Mouse (Mus musculus): ENCODE data around the gene C1s1. TPM values are rescaled to one million over a fixed set of nuclear protein-coding genes. Genes with fewer than 3 reads are reported as not detected.
A peak's percentile ranks its signal among the peaks of the same experiment; 100 is the strongest.
"Not testable (repeated sequence)": the region's sequence is repeated elsewhere in the genome, so short reads cannot be mapped to it uniquely, and the experiment has no call there.

The C1s1 gene
- 0.29 and 1.2 TPM in 2 replicates for polyA plus RNA-seq (2014; fragmentation: Nextera tagmentation; extraction: Ambion mirVana)

- H3K4me1 ChIP-seq (ENCODE audit: control insufficient read depth, insufficient read depth, low read length); H3K4me3 ChIP-seq (ENCODE audit: low read depth, low read length); ATAC-seq (replicated peaks; ENCODE audit: insufficient number of reproducible peaks, low FRiP score, low TSS enrichment, low read depth); H3K36me3 ChIP-seq (replicated peaks; ENCODE audit: control insufficient read depth, insufficient read depth, low read depth, low read length); H3K27me3 ChIP-seq (ENCODE audit: control insufficient read depth, insufficient read depth, low read length); H3K27ac ChIP-seq (replicated peaks; ENCODE audit: low read depth, low read length); H3K9ac ChIP-seq (replicated peaks; ENCODE audit: low read length); H3K9me3 ChIP-seq (replicated peaks; ENCODE audit: control insufficient read depth, low read length); H3K4me2 ChIP-seq (ENCODE audit: low read depth, low read length): not testable (repeated sequence)
- WGBS, result 0% methylated on average over 1 of the region's 1 CpGs
- peak; percentile 63 for DNase-seq (ENCODE audit: low spot score)
Observed at GRCm38 (mm10) chr6:124542284-124542683, at the start of gene C1s1. C1s1 (minus strand) TSS chr6:124542359.

GRCm38 (mm10) chr6:124588771-124589170 is 46.6 kb upstream of the C1s1 start:
- Histone ChIP-seq H3K9me3 (replicated peaks; ENCODE audit: control insufficient read depth, low read length) (no peaks in the 10 kb centered on the region), H3K27ac (replicated peaks; ENCODE audit: low read depth, low read length) (no peak overlapping the region), H3K4me1 (ENCODE audit: control insufficient read depth, insufficient read depth, low read length) (no peaks in the 10 kb centered on the region), H3K4me3 (ENCODE audit: low read depth, low read length) (no peak overlapping the region), H3K36me3 (replicated peaks; ENCODE audit: control insufficient read depth, insufficient read depth, low read depth, low read length) (no peaks in the 10 kb centered on the region), H3K4me2 (ENCODE audit: low read depth, low read length) (no peak overlapping the region), H3K9ac (replicated peaks; ENCODE audit: low read length) (no peak overlapping the region), H3K27me3 (ENCODE audit: control insufficient read depth, insufficient read depth, low read length) (no peaks in the 10 kb centered on the region)
- no peak for DNase-seq (ENCODE audit: low spot score)
- ATAC-seq (replicated peaks; ENCODE audit: insufficient number of reproducible peaks, low FRiP score, low TSS enrichment, low read depth), result no peak

- H3K4me3 ChIP-seq (ENCODE audit: low read depth, low read length), result no peak overlapping the region
- WGBS, result 77% methylated on average over 4 of the region's 4 CpGs
- no peaks in the 10 kb centered on the region for H3K27me3 ChIP-seq (ENCODE audit: control insufficient read depth, insufficient read depth, low read length)
- H3K9ac ChIP-seq (replicated peaks; ENCODE audit: low read length), result no peak overlapping the region
- no peak overlapping the region for H3K27ac ChIP-seq (replicated peaks; ENCODE audit: low read depth, low read length)
- H3K9me3 ChIP-seq (replicated peaks; ENCODE audit: control insufficient read depth, low read length), result no peaks in the 10 kb centered on the region
- DNase-seq (ENCODE audit: low spot score), result no peak
- no peaks in the 10 kb centered on the region for H3K36me3 ChIP-seq (replicated peaks; ENCODE audit: control insufficient read depth, insufficient read depth, low read depth, low read length)
- ATAC-seq (replicated peaks; ENCODE audit: insufficient number of reproducible peaks, low FRiP score, low TSS enrichment, low read depth), result no peak
- no peak overlapping the region for H3K4me2 ChIP-seq (ENCODE audit: low read depth, low read length)
- no peaks in the 10 kb centered on the region for H3K4me1 ChIP-seq (ENCODE audit: control insufficient read depth, insufficient read depth, low read length)
Observed at GRCm38 (mm10) chr6:124586266-124586665, 44.1 kb upstream of the C1s1 start.

DNA sequence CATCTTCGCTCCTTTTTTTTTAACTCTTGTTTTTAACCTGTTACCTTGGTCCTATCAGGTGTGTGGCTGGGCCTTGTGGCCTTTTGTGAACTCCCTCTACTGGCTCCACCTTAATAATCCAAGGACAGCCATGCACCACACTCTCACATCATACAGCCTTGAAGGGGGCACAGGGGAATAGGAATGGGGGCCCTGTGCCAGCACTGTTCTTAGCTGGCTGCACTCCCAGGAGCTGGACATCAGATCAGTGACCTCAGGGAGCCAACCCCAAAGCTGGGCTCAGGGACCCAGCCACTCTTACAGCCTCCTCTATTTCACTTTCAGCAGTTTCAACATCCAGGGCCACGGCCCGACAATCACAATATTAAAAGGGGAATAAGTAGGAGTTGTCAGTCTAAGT is 43.6 kb upstream of the C1s1 start:
- Histone ChIP-seq H3K4me1 (ENCODE audit: control insufficient read depth, insufficient read depth, low read length) (no peaks in the 10 kb centered on the region), H3K36me3 (replicated peaks; ENCODE audit: control insufficient read depth, insufficient read depth, low read depth, low read length) (no peaks in the 10 kb centered on the region), H3K27ac (replicated peaks; ENCODE audit: low read depth, low read length) (no peak overlapping the region), H3K4me3 (ENCODE audit: low read depth, low read length) (no peak overlapping the region), H3K9me3 (replicated peaks; ENCODE audit: control insufficient read depth, low read length) (no peaks in the 10 kb centered on the region), H3K9ac (replicated peaks; ENCODE audit: low read length) (no peak overlapping the region), H3K4me2 (ENCODE audit: low read depth, low read length) (no peak overlapping the region), H3K27me3 (ENCODE audit: control insufficient read depth, insufficient read depth, low read length) (no peaks in the 10 kb centered on the region)
- 86% methylated on average over 3 of the region's 3 CpGs for WGBS
- ATAC-seq (replicated peaks; ENCODE audit: insufficient number of reproducible peaks, low FRiP score, low TSS enrichment, low read depth), result no peak
- DNase-seq (ENCODE audit: low spot score), result no peak

GRCm38 (mm10) chr6:124584935-124585334 is 42.8 kb upstream of the C1s1 start:
- ATAC-seq (replicated peaks; ENCODE audit: insufficient number of reproducible peaks, low FRiP score, low TSS enrichment, low read depth) (no peak), DNase-seq (ENCODE audit: low spot score) (no peak)
- no peaks in the 10 kb centered on the region for H3K27me3 ChIP-seq (ENCODE audit: control insufficient read depth, insufficient read depth, low read length)
- H3K36me3 ChIP-seq (replicated peaks; ENCODE audit: control insufficient read depth, insufficient read depth, low read depth, low read length), result no peaks in the 10 kb centered on the region
- H3K27ac ChIP-seq (replicated peaks; ENCODE audit: low read depth, low read length), result no peak overlapping the region
- no peaks in the 10 kb centered on the region for H3K9me3 ChIP-seq (replicated peaks; ENCODE audit: control insufficient read depth, low read length)
- H3K4me3 ChIP-seq (ENCODE audit: low read depth, low read length), result no peak overlapping the region
- no peak overlapping the region for H3K4me2 ChIP-seq (ENCODE audit: low read depth, low read length)
- no peak overlapping the region for H3K9ac ChIP-seq (replicated peaks; ENCODE audit: low read length)
- H3K4me1 ChIP-seq (ENCODE audit: control insufficient read depth, insufficient read depth, low read length), result no peaks in the 10 kb centered on the region
- WGBS, result 75% methylated on average over 3 of the region's 3 CpGs

- Histone ChIP-seq H3K4me3 (ENCODE audit: low read depth, low read length) (no peak overlapping the region), H3K4me2 (ENCODE audit: low read depth, low read length) (no peak overlapping the region), H3K27ac (replicated peaks; ENCODE audit: low read depth, low read length) (no peak overlapping the region), H3K9me3 (replicated peaks; ENCODE audit: control insufficient read depth, low read length) (no peaks in the 10 kb centered on the region), H3K27me3 (ENCODE audit: control insufficient read depth, insufficient read depth, low read length) (no peaks in the 10 kb centered on the region), H3K9ac (replicated peaks; ENCODE audit: low read length) (no peak overlapping the region), H3K4me1 (ENCODE audit: control insufficient read depth, insufficient read depth, low read length) (no peaks in the 10 kb centered on the region), H3K36me3 (replicated peaks; ENCODE audit: control insufficient read depth, insufficient read depth, low read depth, low read length) (no peaks in the 10 kb centered on the region)
- DNase-seq (ENCODE audit: low spot score) (no peak), ATAC-seq (replicated peaks; ENCODE audit: insufficient number of reproducible peaks, low FRiP score, low TSS enrichment, low read depth) (no peak)
- WGBS, result 100% methylated on average over 1 of the region's 1 CpGs
Observed at GRCm38 (mm10) chr6:124582231-124582630, 40.1 kb upstream of the C1s1 start.

DNA sequence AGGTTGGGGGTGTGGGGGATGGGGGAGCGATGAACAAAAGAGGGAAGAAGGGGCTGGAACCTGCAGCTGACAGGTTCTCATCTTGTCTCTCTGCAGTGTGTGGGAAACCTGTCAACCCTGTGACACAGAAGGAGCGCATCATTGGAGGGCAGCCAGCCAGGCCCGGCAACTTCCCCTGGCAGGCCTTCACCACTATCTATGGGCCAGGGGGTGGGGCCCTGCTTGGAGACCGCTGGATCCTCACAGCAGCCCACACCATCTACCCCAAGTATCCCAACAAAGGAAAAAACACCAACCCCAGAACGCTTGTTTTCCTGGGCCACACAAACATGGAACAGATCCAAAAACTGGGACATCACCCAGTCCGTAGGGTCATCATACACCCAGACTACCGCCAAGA is 38.0 kb upstream of the C1s1 start:
- H3K27ac ChIP-seq (replicated peaks; ENCODE audit: low read depth, low read length), result not testable (repeated sequence)
- WGBS, result 86% methylated on average over 6 of the region's 7 CpGs

DNA sequence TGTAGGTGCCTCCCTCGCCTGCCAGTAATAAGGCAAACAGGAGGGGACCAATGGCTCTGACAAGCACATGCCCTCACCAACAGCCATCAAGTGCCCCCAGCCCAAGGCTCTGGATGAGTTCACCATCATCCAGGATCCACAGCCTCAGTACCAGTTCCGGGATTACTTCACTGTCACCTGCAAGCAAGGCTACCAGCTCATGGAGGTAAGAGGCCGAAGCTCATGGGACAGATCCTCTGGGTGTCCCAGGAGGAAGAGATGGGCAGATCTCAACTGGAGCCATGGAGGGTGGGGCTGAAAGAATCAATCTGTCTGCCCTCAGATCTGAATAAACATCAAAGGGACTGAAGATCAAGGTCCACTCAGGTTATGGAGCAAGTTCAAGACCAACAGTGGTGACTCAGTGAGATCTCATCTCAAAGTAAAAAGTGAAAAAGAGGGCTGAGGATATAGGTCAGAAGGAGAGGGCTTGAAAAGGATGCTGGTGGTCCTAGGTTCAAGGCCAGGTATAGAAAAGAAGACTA is 33.1 kb upstream of the C1s1 start:
- not testable (repeated sequence) for H3K9me3 ChIP-seq (replicated peaks; ENCODE audit: control insufficient read depth, low read length); H3K36me3 ChIP-seq (replicated peaks; ENCODE audit: control insufficient read depth, insufficient read depth, low read depth, low read length); H3K27ac ChIP-seq (replicated peaks; ENCODE audit: low read depth, low read length); H3K4me2 ChIP-seq (ENCODE audit: low read depth, low read length); H3K4me1 ChIP-seq (ENCODE audit: control insufficient read depth, insufficient read depth, low read length); H3K4me3 ChIP-seq (ENCODE audit: low read depth, low read length); DNase-seq (ENCODE audit: low spot score); H3K27me3 ChIP-seq (ENCODE audit: control insufficient read depth, insufficient read depth, low read length); H3K9ac ChIP-seq (replicated peaks; ENCODE audit: low read length); ATAC-seq (replicated peaks; ENCODE audit: insufficient number of reproducible peaks, low FRiP score, low TSS enrichment, low read depth)
- 97% methylated on average over 3 of the region's 3 CpGs for WGBS

More for the DNA sequence above, 38.0 kb upstream of the C1s1 start:
- H3K9me3 ChIP-seq (replicated peaks; ENCODE audit: control insufficient read depth, low read length); H3K36me3 ChIP-seq (replicated peaks; ENCODE audit: control insufficient read depth, insufficient read depth, low read depth, low read length); H3K9ac ChIP-seq (replicated peaks; ENCODE audit: low read length); H3K4me2 ChIP-seq (ENCODE audit: low read depth, low read length); H3K4me1 ChIP-seq (ENCODE audit: control insufficient read depth, insufficient read depth, low read length); DNase-seq (ENCODE audit: low spot score); H3K4me3 ChIP-seq (ENCODE audit: low read depth, low read length); ATAC-seq (replicated peaks; ENCODE audit: insufficient number of reproducible peaks, low FRiP score, low TSS enrichment, low read depth); H3K27me3 ChIP-seq (ENCODE audit: control insufficient read depth, insufficient read depth, low read length): not testable (repeated sequence)

All from embryonic facial prominence, embryonic 11.5 days (tissue).